Mouse (Mus musculus) adrenal gland (tissue): Measurements from ENCODE around the gene Hyal3.
"Not testable (repeated sequence)": the region's sequence is repeated elsewhere in the genome, so short reads cannot be mapped to it uniquely, and the experiment has no call there.

Experiments
- intact Hi-C: fragments of 180-260 bp; cut with DNase I; formaldehyde crosslinking; loops from one replicate; pipeline ENCODE4 v1.15.1; 2025

Hyal3 gene

GRCm38 (mm10) chr9:107571534-107572326, 8.9 kb upstream of the Hyal3 start:
- intact Hi-C loops: no loop called here

GRCm38 (mm10) chr9:107572327-107572662, 8.3 kb upstream of the Hyal3 start:
- intact Hi-C loops: no loop called here

GRCm38 (mm10) chr9:107573774-107574173, 6.8 kb upstream of the Hyal3 start:
- intact Hi-C loops: not testable (repeated sequence)

GRCm38 (mm10) chr9:107575579-107576356, 4.8 kb upstream of the Hyal3 start:
- intact Hi-C loops: no loop called here

GRCm38 (mm10) chr9:107576357-107577107, 4.1 kb upstream of the Hyal3 start, which contains the start of gene Hyal1:
TSS of gene Hyal1 (plus strand) at chr9:107576927.
- intact Hi-C loops: no loop called here

GRCm38 (mm10) chr9:107577871-107578270, 2.7 kb upstream of the Hyal3 start:
- intact Hi-C loops: no loop called here

- intact Hi-C loops: no loop called here
These were observed 2.0 kb upstream of the Hyal3 start, which contains the start of gene Naa80 for GRCm38 (mm10) chr9:107578587-107578986. TSS of gene Naa80 (plus strand) at chr9:107578887.

GRCm38 (mm10) chr9:107579023-107579900, 1.4 kb upstream of the Hyal3 start:
- intact Hi-C loops: no loop called here

- intact Hi-C loops: no loop called here
These were observed 966 bp downstream of the Hyal3 start for GRCm38 (mm10) chr9:107581584-107581983.

GRCm38 (mm10) chr9:107582509-107583062, 2.0 kb downstream of the Hyal3 start:
- intact Hi-C loops: no loop called here

- intact Hi-C loops: no loop called here
These were observed 2.6 kb downstream of the Hyal3 start for GRCm38 (mm10) chr9:107583174-107583573.

GRCm38 (mm10) chr9:107586504-107586903, 5.9 kb downstream of the Hyal3 start:
- intact Hi-C loops: no loop called here

- intact Hi-C loops: no loop called here
These were observed 6.6 kb downstream of the Hyal3 start, which contains the start of gene Ifrd2 for GRCm38 (mm10) chr9:107586974-107587832. TSS of gene Ifrd2 (plus strand) at chr9:107587642.

GRCm38 (mm10) chr9:107587833-107588639, 7.4 kb downstream of the Hyal3 start:
- intact Hi-C loops: no loop called here

- intact Hi-C loops: no loop called here
These were observed 9.6 kb downstream of the Hyal3 start for GRCm38 (mm10) chr9:107590058-107590772.

- intact Hi-C loops: no loop called here
These were observed 10.1 kb downstream of the Hyal3 start for GRCm38 (mm10) chr9:107590773-107591060.

- intact Hi-C loops: no loop called here
These were observed 12.7 kb downstream of the Hyal3 start for GRCm38 (mm10) chr9:107593101-107593976.
